Mouse (Mus musculus) right cerebral cortex, postnatal 10 days (tissue): ENCODE results near the gene Tmem41b.
"Not testable (repeated sequence)": the region's sequence is repeated elsewhere in the genome, so short reads cannot be mapped to it uniquely, and the experiment has no call there.

ENCODE experiments used
- DNase-seq, 2 experiments: peaks; one replicate each; pipeline ENCODE4 v3.0.0; 2021; ENCODE audit warnings: low spot score in 2 of 2

The Tmem41b gene

DNA sequence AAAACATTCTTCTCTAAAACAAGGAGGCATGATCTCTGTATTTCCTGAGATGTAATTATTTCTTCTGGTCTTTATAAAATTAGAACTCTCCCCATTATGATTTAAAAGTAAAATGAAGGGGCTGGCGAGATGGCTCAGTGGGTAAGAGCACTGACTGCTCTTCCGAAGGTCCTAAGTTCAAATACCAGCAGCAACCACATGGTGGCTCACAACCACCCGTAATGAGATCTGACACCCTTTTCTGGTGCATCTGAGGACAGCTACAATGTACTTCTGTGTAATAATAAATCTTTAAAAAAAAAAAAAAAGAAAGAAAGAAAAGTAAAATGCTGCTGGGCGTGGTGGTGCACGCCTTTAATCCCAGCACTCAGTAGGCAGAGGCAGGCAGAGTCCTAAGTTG, 9.6 kb downstream of the Tmem41b start:
- not testable (repeated sequence) for DNase-seq

- no peak for DNase-seq
Measured at GRCm38 (mm10) chr7:109975966-109976715, 10.6 kb downstream of the Tmem41b start.

GRCm38 (mm10) chr7:109969542-109969941, 17.2 kb downstream of the Tmem41b start:
- no peak for DNase-seq

DNA sequence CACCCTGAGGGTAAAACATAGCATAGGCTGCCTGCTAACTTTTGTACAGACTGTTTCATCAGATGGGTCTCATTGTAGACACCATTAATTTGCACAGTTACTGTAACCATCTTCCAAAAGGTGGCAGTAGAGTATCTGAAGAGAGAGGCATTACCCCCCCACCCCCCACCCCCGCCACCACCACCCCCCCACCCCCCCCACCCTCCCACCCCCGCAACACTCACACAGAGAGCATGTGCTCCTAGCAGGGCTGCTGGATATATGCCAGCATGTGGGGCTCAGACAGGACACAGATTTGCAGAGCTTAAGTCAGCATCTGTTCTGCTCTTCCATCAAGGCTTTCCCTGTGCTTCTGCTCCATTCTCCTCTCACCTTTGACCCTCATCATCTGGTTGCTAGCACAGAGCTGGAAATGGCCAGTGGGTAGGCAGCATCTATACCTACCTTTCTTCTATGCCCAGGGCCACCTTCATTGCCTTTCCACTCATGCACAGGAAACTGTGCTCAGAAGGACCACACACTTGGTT, 17.7 kb downstream of the Tmem41b start:
- peak; percentile 77 to 86 for DNase-seq

- DNase-seq: peak; percentile 75 to 82
Measured at GRCm38 (mm10) chr7:109967805-109968579, 18.7 kb downstream of the Tmem41b start.

DNA sequence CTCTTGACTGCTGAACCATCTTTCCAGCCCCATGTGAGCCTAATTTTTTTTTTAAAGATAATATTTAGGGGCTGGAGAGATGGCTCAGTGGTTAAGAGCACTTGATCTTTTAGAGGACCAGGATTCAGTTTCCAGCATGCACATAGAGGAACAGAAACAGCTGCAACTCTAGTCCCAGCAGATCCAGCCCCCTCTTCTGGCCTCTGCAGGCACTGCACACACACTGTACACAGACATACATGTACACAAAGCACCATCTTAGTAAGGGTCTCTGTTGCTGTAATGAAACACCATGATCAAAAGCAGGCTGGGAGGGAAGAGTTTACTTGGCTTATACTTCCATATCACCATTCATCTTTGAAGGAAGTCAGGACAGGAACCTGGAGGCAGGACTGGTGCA, 21.1 kb downstream of the Tmem41b start:
- DNase-seq: no peak

- DNase-seq: no peak
Measured at GRCm38 (mm10) chr7:109963707-109964106, 23.0 kb downstream of the Tmem41b start.

DNA sequence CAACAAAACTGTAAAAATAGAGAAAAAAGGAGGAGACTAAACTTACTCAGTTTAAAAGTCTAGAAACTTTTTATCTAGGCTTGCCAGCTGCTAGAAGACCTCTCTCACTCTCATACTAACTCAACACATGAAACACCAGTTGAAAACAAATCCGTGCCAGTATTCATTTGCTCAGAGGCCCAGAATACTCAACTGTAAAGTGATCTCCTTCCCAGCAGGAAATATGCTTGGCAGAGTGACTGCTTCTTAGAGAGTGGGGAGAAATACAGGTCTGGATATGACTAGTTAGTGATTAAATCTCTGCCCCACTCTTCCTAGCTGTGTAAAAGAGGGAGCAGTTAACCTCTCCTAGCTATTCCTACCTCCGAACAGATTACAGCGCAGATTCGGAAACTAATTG, 24.1 kb downstream of the Tmem41b start:
- DNase-seq: no peak

DNA sequence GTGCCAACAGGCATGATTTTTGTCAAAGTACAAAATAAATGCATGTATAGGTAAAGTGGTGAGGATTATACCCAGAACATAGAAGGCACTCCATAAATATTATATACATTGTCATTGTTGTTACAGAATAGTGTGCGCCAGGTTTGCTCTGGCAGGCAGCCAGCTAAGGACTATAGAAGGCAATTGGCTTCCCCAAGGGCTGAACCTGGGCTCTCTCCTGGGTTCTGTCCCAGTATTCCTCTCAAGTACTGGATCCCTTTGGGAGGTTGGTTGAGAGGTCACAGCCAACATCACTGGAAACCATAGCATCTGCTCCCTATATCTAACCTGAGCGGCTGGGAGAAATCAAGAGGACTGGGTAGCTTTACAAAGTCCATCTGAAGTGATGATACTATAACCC, 25.2 kb downstream of the Tmem41b start:
- no peak for DNase-seq

DNA sequence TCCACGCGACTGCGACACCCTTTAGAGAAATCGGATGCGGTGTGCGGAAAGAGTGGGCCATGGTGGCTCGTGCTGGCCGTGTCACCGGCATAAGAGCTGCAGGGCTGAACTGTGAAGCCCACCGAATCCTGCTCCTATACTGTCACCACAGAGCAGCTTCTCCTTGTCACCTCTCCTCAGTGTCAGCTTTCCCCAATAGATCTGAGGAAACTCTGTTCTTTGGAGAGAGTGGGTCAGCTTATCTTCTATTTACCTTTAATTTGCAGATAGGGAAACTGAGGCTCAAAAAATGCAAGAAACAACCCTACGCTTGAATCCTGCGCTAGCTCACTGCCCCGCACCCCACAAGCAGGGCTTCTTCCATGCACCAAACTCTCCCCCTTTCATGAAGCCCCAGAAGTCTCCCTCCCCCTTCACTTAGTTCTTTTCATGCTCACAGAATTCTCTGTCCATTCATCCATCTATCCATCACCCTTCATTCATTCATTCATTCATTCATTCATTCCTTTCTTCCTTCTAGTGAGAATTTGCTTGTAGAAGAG, 26.0 kb downstream of the Tmem41b start:
- no peak for DNase-seq

DNA sequence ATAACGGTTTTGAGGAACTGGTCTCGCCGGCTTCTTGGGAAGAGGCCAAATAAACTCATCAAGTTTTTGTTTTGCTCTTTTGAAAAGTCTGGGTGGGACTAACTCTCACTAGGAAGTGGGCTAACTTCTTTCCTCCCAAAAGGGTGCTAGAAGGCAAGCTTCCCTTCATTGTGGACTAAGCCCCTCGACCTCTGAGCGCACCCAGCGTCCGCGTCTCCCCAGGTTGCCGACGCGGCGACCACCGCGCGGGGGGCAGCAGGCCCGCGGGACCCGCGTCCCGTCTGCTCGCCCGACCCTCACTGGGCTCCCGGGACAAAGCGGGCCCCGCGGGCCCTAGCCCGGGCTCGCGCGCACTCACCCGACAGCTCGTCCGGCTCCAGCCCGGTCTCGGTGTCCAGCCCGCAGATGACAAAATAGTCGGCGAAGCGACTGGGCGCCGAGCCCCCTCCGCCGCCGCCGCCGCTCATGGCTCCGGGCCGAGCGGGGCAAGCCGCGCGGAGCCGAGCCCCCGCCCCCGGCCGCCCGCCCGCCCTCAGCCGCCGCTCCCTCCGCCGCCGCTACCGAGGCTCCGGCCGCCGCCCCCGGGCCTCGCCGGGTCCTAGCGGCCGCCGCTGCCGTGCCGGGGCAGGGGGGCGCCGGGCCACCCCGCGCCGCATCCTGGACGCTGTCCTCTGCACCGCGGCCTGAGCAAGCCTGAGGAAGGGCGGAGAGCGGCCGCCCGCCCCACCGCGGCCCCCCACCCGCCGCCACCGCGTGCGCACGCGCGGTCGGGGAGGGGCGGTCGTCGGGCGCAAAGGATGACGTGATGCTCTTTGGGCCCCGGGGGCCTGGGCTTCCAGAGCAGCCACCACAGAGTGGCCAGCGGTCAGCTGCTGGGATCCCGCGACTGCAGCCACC, 26.8 kb downstream of the Tmem41b start, which contains the start of gene Dennd5a:
TSS of gene Dennd5a (minus strand) at position 755 of the 897 bp plus-strand sequence.
- peak; percentile 88 to 89 for DNase-seq

- peak in 1 of 2 experiments; percentile 57 for DNase-seq
Measured at GRCm38 (mm10) chr7:109958843-109959715, 27.6 kb downstream of the Tmem41b start.

DNA sequence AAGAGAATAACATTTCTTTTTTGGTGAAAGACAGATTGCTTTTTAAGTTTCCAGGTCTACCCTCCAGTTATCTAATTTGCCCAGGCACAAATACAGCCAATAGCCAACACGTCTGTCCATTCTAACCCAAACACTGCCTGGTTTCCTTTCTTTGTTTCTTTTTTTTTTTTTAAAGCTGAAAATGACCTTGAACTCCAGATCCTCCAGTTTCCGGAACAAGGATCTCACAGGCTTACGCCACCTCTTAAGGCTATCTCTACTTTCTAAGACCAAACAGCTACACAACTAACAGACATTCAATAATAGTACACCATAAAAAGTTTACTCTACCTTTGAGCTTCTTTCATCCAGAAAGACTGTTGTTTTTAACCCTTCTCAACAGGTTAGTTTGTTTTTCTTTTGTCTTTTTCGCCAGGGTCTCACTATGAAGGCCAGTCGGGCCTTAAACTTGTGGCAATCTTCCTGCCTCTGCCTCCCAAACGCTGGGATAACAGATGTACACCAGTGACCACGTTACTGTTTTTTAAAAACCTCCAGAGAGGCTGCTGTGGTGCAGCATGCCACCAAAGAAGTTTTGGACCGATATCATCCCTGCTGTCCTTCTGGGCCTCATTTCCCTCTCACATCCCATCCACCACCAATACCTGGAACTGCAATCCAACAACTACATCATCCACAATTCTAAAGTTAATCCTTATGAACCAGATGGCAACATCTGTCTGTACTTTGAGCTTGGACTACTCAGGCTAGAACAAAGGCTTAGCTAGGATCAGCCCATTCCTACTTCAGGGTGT, 28.5 kb downstream of the Tmem41b start:
- DNase-seq: no peak

DNA sequence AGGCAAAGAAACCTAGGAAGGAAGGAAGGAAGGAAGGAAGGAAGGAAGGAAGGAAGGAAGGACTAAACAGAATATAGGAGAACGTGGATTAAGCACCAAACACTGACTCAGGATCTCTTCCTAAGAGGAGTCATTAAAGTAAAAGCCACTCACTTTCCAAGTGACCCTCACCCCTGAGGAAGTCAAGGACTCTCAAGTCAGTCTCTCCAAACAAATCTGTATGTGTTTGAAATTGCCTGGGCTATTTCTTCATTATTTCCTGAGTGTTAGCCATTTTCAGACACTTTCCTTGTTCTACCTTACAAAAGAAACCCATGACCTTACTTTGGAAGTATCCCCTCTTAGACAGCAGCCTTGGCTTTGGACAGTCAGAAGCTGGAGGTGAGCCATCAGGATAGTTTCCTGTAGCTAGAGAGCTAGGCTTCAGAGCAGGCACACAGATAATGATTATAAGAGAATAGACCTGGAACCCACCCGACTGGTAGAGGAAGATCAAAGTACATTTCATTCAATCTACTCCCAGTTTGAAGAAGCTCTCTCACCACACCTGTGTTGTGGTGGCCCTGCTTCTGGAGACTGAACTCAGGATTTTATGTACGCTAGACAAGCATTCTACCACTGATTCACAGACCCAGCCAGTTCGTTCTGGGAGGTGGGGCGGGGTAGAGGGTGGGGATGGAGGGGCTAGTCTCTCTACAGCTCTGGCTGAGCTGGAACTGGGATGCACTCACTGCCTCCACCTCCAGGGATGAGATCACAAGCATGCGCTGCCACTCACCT, 31.9 kb downstream of the Tmem41b start:
- DNase-seq: no peak

DNA sequence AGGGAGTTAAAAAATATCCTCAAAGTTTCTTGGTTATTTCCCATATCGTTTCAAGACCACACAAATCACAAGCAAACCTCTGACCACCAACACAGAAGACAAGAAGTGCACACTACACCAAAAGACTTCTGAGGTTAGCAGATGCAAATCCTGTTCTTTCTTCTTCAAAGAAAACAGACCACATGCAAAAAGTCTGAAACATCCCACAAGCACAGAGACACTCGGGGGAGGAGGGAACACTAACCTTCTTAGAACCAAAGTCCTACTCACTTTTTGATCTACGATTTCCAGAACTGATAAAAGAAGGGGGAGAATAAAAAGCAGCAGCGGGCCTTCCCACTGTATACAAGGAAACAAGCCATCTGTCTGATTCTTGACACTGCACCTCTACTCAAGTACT, 35.4 kb downstream of the Tmem41b start:
- no peak for DNase-seq

GRCm38 (mm10) chr7:109944421-109945034, 42.2 kb downstream of the Tmem41b start:
- DNase-seq: no peak

DNA sequence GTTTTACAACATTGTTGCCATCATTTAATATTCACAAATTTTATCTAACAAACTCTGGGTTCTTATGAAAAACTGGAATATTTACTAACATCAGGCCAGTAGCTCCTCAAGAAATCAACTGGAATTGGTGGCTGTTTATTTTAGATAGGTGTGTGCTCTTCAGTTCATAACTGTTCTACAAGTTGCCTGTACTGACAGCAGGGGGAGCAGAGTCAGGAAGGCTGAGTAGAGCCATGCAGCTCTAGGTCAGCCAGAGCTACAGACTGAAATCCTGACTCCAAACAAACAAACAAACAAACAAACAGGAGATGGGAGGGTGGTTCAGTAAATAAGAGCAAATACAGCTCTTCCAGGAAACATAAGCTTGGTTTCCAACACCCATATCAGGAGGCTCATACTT, 57.1 kb downstream of the Tmem41b start:
- DNase-seq: no peak

DNA sequence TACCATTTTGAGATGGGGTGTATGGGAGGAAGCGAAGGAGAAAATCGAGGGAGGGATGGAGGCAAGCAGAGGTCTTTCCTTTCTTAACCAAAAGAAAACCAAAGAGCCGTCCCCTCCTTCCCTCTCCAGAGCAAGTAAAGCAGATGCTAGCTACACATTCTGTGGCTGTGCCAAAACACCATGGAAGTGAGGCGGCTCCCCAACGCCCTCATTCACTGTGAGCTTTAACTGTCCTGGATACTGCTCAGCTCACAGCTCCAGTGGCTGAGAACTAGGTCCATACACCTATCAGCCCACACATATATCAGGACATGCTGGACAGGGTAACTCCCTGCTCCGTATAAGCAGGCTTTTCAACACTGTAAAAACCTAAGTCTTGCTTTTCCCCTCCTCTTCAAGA, 58.4 kb downstream of the Tmem41b start:
- DNase-seq: no peak
